Mouse (Mus musculus) hindbrain, embryonic 12.5 days (tissue): ENCODE measurements at regions not wholly inside any gene's neighbourhood (a gene's known extent, or its start where the extent isn't known, plus 50 kb on each side); places are given as distances from the start of the nearest gene placed in this dataset.

Experiments used
- ATAC-seq: fragments of 200-750 bp; cut with Nextera tagmentation; 2 replicates; pipeline ENCODE4 v1.8.0; 2017; ENCODE audit warnings: moderate TSS enrichment; ENCODE audit not compliant: low FRiP score
- H3K27ac ChIP-seq: fragments of 300-500 bp; sonication (generic); 2 replicates; pipeline ENCODE4 v1.5.1; 2016; ENCODE audit warnings: mild to moderate bottlenecking
- H3K27me3 ChIP-seq: fragments of 300-500 bp; sonication (generic); 2 replicates; pipeline ENCODE4 v1.6.1; 2016; ENCODE audit warnings: mild to moderate bottlenecking
- H3K36me3 ChIP-seq: fragments of 300-500 bp; sonication (generic); 2 replicates; pipeline ENCODE4 v1.6.1; 2016; ENCODE audit warnings: mild to moderate bottlenecking
- H3K4me1 ChIP-seq: fragments of 300-500 bp; sonication (generic); 2 replicates; pipeline ENCODE4 v1.6.1; 2016
- H3K4me2 ChIP-seq: fragments of 300-500 bp; sonication (generic); replicated peaks from 2 replicates; pipeline ENCODE4 v1.6.1; 2016; ENCODE audit warnings: mild to moderate bottlenecking
- H3K4me3 ChIP-seq: fragments of 300-500 bp; sonication (generic); 2 replicates; pipeline ENCODE4 v1.5.1; 2016; ENCODE audit warnings: mild to moderate bottlenecking
- H3K9ac ChIP-seq: fragments of 300-500 bp; sonication (generic); 2 replicates; pipeline ENCODE4 v1.6.1; 2016; ENCODE audit warnings: mild to moderate bottlenecking, moderate library complexity
- H3K9me3 ChIP-seq: fragments of 300-500 bp; sonication (generic); replicated peaks from 2 replicates; pipeline ENCODE4 v1.6.1; 2016; ENCODE audit warnings: mild to moderate bottlenecking
- WGBS: fragments of 180-500 bp; shearing (Covaris S2); methylation state at CpG from one replicate; pipeline ENCODE4 v1.1.7; 2016; 5-methylcytosine and 5-hydroxymethylcytosine counted together

DNA sequence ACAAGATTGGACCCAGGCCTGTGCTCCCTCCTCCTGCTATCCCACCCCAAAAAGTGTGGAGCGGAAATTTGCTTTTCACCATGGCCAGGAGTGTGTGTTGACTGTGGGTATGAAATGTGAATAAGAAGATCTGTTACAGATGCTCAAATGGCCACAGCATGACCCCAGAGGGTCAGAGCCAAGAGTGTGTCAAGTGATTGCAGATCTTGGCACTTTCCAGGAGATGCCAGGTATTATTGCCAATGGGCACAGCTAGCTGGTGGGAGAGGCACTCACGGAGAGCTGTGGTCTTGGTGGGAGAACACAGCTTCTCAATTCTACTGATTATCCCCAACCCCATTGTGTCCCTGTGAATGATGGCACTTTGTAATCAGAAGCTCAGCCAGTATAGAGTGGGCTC lies 62.7 kb downstream of the Smim20 start:
- no peak overlapping the region for H3K27ac ChIP-seq
- no peak overlapping the region for H3K4me3 ChIP-seq
- no peaks in the 10 kb centered on the region for H3K27me3 ChIP-seq
- no peak overlapping the region for H3K4me2 ChIP-seq
- H3K4me1 ChIP-seq, result peaks cover 15% of the 10 kb centered on the region
- H3K9me3 ChIP-seq, result no peaks in the 10 kb centered on the region
- no peak overlapping the region for H3K9ac ChIP-seq
- H3K36me3 ChIP-seq, result no peaks in the 10 kb centered on the region
- no peak for ATAC-seq
- 84% methylated on average over 2 of the region's 2 CpGs for WGBS

DNA sequence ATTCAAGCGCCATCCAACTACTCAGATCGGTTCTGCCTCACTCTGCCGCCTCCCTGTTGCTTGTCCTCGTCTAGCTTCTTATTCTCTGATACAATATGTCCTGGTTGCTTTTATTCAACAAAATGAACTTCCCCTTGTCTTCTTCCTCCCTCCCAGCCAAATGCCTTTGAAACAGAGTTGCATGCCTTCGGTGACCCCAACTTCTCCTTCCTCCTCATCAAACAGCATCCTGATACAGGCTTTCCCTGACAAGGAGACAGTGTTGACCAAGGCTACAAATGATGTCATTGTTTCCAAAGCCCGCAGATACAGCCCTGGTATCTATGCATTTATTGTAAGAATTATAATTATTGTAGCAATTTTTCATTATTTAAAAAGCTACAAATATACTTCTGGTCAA lies 69.8 kb downstream of the Smim20 start:
- 88% methylated on average over 6 of the region's 6 CpGs for WGBS
- H3K4me2 ChIP-seq, result no peak overlapping the region

DNA sequence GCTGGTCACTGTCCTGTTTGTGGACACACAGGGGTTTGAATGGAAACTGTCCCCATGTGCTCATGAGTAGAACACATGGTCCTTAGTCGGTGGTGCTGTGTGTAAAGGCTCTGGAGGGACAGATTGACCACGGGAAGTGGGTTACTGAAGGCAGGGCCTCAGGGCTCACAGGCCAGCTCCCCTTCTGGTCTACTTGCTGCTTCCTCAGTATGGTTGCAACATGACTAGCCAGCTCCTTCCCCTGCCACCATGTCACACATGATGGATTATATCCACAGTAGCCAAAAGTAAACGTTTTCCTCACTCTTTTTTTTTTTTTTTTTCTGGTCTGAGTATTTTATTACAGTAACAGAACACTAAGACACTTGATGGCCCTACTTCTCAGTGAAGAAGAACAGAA lies 70.9 kb downstream of the Smim20 start:
- Histone ChIP-seq H3K4me2 (no peak overlapping the region), H3K27me3 (no peaks in the 10 kb centered on the region), H3K4me1 (no peaks in the 10 kb centered on the region), H3K36me3 (no peaks in the 10 kb centered on the region), H3K9me3 (no peaks in the 10 kb centered on the region), H3K4me3 (no peak overlapping the region), H3K27ac (no peak overlapping the region), H3K9ac (no peak overlapping the region)
- ATAC-seq, result no peak
- WGBS, result 55% methylated on average over 3 of the region's 3 CpGs

More for the DNA sequence above, 69.8 kb downstream of the Smim20 start:
- H3K36me3 ChIP-seq, result no peaks in the 10 kb centered on the region
- H3K9ac ChIP-seq, result no peak overlapping the region
- no peak overlapping the region for H3K4me3 ChIP-seq
- H3K9me3 ChIP-seq, result no peaks in the 10 kb centered on the region
- no peaks in the 10 kb centered on the region for H3K4me1 ChIP-seq
- ATAC-seq, result no peak
- no peak overlapping the region for H3K27ac ChIP-seq
- no peaks in the 10 kb centered on the region for H3K27me3 ChIP-seq

DNA sequence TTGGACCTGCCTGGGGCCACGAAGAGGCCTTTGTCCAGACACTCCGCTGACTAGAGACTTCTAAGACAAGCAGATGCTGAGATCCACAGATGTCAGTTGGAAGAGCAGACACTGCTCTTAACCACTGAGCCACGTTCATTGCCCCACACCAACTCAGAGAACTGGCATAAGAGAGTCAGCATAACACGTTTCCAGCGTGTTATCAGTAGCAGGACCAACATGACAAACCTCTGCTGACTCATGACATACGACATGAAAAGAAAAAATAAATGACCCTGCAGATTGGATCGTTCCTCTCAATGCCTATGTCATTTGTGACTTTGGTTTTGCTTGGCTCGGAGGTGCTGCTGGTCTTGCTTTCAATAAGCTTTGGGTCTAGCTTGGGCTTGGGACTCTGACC lies 78.3 kb downstream of the Smim20 start:
- H3K9me3 ChIP-seq, result no peaks in the 10 kb centered on the region
- no peak overlapping the region for H3K27ac ChIP-seq
- no peaks in the 10 kb centered on the region for H3K27me3 ChIP-seq
- no peak overlapping the region for H3K4me3 ChIP-seq
- no peak overlapping the region for H3K4me2 ChIP-seq
- no peak overlapping the region for H3K9ac ChIP-seq
- 91% methylated on average over 8 of the region's 8 CpGs for WGBS
- peaks cover 2% of the 10 kb centered on the region; the same call in 1 of the 2 replicates for H3K4me1 ChIP-seq
- no peaks in the 10 kb centered on the region for H3K36me3 ChIP-seq
- ATAC-seq, result no peak

DNA sequence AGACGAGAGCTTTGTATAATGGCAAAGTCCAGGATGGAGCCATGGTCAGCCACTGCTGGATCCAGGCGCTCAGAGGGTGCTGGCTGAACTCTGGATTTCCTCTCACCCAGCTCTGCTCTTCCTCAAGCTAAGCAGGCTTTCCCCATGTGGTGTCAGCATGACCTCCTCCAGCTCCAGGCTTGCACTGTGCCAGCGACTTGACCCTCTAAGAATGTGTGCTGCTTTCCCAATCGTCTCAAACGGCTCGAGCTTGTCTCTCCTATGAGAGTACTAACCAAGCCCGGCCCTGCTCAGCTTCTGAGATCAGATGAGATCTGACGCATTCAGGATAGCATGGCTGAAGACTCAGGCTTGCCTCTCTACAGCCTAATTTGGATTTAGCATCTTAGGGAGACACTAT lies 79.1 kb downstream of the Smim20 start:
- Histone ChIP-seq H3K27me3 (no peaks in the 10 kb centered on the region), H3K27ac (no peak overlapping the region), H3K4me2 (no peak overlapping the region), H3K9ac (no peak overlapping the region), H3K9me3 (no peaks in the 10 kb centered on the region), H3K4me1 (peaks cover 2% of the 10 kb centered on the region; the same call in 1 of the 2 replicates), H3K4me3 (no peak overlapping the region), H3K36me3 (no peaks in the 10 kb centered on the region)
- 73% methylated on average over 8 of the region's 8 CpGs for WGBS
- ATAC-seq, result no peak

DNA sequence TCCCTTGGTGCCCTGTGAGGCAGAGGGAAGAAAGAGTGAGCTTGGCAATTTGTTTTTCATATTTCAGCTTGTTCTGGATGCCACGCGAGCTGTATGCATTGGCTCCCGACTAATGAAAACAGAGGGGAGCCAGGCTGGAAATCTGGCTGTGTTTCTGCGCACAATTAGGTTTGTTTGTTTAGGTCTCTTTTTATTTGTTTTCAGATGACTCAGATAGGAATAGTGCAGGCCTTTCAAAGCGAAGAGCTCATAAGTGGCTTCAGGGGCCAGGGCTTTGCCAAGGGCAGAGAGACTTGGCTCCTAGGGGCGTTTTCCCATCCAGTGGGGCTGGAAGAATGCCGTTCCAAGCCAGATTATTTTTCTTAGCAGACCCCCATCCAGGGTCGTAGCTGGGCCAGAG lies 79.9 kb downstream of the Smim20 start:
- Histone ChIP-seq H3K27me3 (no peaks in the 10 kb centered on the region), H3K4me3 (no peak overlapping the region), H3K36me3 (no peaks in the 10 kb centered on the region), H3K4me2 (no peak overlapping the region), H3K27ac (no peak overlapping the region), H3K4me1 (peaks cover 2% of the 10 kb centered on the region; the same call in 1 of the 2 replicates), H3K9me3 (no peaks in the 10 kb centered on the region), H3K9ac (no peak overlapping the region)
- no peak for ATAC-seq
- 68% methylated on average over 8 of the region's 8 CpGs for WGBS

DNA sequence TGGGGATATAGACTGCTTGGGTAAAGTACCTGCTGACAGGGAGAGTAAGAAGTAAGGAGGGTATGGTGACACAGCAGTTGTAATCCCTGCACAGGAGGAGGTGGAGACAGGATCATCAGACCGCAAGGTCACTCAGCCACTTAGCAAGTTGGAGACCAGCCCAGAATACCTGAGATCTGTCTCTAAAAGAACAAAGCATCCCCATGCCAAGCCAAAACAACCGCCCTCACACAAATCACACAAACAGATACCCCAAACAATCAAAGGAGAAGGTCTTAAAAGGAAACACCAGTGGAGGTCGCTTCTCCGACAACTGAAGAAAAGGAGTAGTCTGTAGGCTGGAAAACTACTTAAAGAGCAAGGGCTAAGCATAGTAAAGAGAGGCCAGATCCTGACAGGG lies 86.0 kb downstream of the Smim20 start:
- Histone ChIP-seq H3K9me3 (no peaks in the 10 kb centered on the region), H3K9ac (no peak overlapping the region), H3K4me2 (no peak overlapping the region), H3K27me3 (no peaks in the 10 kb centered on the region), H3K27ac (no peak overlapping the region), H3K4me3 (no peak overlapping the region), H3K4me1 (no peaks in the 10 kb centered on the region), H3K36me3 (no peaks in the 10 kb centered on the region)
- 50% methylated on average over 4 of the region's 4 CpGs for WGBS
- no peak for ATAC-seq

DNA sequence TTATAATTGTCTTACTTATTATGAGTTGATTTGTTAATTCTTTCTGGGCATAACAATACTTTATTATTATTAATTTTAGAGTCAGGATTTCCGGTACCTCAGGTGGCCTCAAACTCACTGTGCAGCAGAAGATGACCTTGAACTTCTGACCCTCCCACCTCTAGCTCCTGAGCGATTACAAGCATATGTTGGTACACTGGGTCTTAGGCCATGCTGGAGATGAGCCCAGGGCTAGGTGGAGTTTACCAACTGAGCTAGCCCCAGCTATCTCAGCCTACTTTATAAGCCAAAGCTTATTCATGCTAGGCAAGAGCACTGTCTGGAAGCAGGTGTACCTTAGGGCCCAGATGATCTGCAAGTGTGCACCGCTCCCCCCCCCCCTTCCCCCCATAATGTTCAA lies 87.4 kb downstream of the Smim20 start:
- 0 out of 2 replicates have a peak, but pooled peaks have one; percentile 26 for ATAC-seq
- H3K27ac ChIP-seq, result no peak overlapping the region
- H3K4me3 ChIP-seq, result no peak overlapping the region
- no peaks in the 10 kb centered on the region for H3K4me1 ChIP-seq
- H3K36me3 ChIP-seq, result no peaks in the 10 kb centered on the region
- H3K9ac ChIP-seq, result no peak overlapping the region
- 95% methylated on average over 3 of the region's 3 CpGs for WGBS
- H3K9me3 ChIP-seq, result no peaks in the 10 kb centered on the region
- H3K4me2 ChIP-seq, result no peak overlapping the region
- H3K27me3 ChIP-seq, result no peaks in the 10 kb centered on the region

DNA sequence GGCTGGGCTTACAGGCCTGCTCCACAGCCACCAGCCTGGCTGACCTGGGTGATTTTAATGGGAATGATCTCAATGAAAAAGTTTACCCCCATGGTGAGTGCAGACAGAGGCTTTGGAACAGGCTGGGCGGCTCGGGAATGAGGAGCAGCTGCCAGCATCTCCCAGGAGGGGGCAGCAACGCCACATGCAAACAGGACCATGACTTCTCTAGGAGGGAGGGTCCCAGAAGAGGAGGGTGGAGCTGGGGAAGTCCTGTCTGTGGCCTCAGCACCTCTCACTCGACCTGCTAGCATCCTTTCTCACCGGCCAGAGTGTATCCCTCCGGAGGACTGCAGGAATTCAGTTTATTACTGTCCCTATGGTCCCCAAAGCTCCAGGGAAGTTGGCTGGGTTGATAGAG lies 88.2 kb downstream of the Smim20 start:
- H3K36me3 ChIP-seq, result no peaks in the 10 kb centered on the region
- no peak overlapping the region for H3K9ac ChIP-seq
- H3K4me2 ChIP-seq, result 0 out of 2 replicates have a peak overlapping the region, but pooled peaks have one; percentile 19
- no peaks in the 10 kb centered on the region for H3K27me3 ChIP-seq
- ATAC-seq, result peak; percentile 90
- WGBS, result 1% methylated on average over 6 of the region's 6 CpGs
- no peaks in the 10 kb centered on the region for H3K9me3 ChIP-seq
- H3K4me3 ChIP-seq, result no peak overlapping the region
- no peak overlapping the region for H3K27ac ChIP-seq
- H3K4me1 ChIP-seq, result no peaks in the 10 kb centered on the region

DNA sequence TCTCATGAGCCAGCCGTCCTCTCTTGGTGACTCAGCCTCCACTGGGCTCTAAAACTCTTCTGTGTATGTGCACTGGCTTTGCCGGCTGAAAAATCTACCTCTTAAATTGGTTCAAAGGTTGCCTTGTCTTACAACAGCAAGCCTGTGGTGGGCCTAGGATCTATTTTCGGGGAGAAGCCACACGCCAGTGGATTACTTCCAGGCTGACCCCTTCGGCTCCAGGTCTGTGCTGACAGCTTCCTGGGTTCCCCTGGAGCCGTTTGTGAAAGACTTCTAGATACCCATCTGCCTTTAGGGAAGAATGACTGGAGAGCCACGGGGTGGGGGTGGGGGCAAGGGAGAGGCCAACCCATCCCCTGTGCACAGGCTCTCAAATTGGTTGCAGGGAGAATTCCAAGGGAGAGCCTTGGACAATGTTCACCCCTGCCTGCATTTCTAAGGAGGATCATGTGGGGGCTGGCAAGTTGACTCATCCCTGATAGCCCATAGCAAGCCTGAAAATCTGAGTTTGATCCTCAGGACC lies 90.3 kb downstream of the Smim20 start:
- H3K4me1 ChIP-seq, result no peaks in the 10 kb centered on the region
- H3K27me3 ChIP-seq, result no peaks in the 10 kb centered on the region
- no peaks in the 10 kb centered on the region for H3K9me3 ChIP-seq
- no peak for ATAC-seq
- no peaks in the 10 kb centered on the region for H3K36me3 ChIP-seq
- H3K4me2 ChIP-seq, result no peak overlapping the region
- H3K27ac ChIP-seq, result no peak overlapping the region
- no peak overlapping the region for H3K9ac ChIP-seq
- H3K4me3 ChIP-seq, result no peak overlapping the region
- 59% methylated on average over 7 of the region's 7 CpGs for WGBS

DNA sequence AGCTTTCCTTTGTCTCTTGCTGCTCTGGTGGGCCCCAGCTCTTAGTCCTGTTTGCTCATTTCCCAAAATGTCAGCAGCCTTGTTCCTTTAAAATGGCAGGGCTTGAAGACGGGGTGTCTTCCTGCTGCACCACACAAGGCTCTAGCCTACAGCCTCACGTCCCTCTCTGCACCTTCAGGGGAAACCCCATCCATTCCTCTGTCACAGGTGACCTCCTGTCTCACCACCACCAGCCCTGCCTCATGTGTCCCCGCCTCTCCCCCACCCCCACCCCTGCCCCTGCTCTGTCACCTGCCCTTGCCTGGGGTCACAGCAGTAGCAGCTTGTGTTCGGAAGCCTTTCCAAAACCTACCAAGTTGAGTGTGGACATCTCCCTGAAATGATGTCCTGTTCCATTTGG lies 91.3 kb downstream of the Smim20 start:
- Histone ChIP-seq H3K36me3 (no peaks in the 10 kb centered on the region), H3K4me1 (no peaks in the 10 kb centered on the region), H3K9ac (no peak overlapping the region), H3K27me3 (no peaks in the 10 kb centered on the region), H3K9me3 (no peaks in the 10 kb centered on the region), H3K27ac (no peak overlapping the region), H3K4me3 (no peak overlapping the region), H3K4me2 (no peak overlapping the region)
- 68% methylated on average over 4 of the region's 4 CpGs for WGBS
- ATAC-seq, result no peak

DNA sequence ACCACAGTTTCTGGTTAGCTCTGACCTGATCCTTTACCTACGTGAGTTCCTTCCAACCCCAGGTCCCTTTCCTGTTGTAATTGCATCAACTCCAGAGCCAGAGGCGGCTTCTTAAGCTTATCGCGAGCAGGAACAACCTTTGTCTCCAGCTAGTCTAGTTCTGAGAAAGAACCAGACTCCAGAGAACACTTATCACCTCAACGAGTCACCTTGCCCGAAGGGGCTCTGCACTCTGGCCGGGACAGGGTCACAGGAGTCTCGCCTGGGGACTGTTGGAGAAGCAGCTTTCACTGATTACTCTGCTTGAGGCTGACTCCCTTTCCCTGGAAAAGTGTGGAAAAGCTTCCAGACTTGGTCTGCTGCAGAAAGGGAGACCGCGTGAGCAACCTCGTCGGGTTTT lies 93.0 kb downstream of the Smim20 start:
- no peak for ATAC-seq
- H3K36me3 ChIP-seq, result no peaks in the 10 kb centered on the region
- H3K4me1 ChIP-seq, result no peaks in the 10 kb centered on the region
- H3K9me3 ChIP-seq, result no peaks in the 10 kb centered on the region
- H3K9ac ChIP-seq, result no peak overlapping the region
- no peaks in the 10 kb centered on the region for H3K27me3 ChIP-seq
- no peak overlapping the region for H3K27ac ChIP-seq
- no peak overlapping the region for H3K4me2 ChIP-seq
- no peak overlapping the region for H3K4me3 ChIP-seq
- 89% methylated on average over 12 of the region's 12 CpGs for WGBS

DNA sequence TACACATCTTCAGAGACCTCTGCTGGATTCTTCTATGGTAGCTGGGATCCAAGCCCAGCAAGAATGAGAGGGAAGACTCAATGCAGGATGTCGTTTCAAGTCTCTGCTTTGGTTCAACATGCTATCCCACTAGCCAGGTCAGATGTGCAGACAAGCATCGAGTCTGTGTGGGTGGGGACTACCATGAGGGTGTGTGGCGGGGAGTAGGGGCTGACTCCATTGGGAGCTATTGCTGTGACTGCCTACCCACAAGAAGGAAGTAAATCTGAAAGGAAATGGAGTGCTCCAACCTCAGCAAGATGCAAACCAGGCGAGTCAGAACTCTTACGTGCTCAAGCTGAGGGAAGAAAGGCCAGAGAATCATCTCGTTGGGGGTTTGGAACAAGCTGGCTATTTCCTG lies 94.4 kb downstream of the Smim20 start:
- Histone ChIP-seq H3K4me1 (no peaks in the 10 kb centered on the region), H3K4me2 (no peak overlapping the region), H3K9ac (no peak overlapping the region), H3K9me3 (no peaks in the 10 kb centered on the region), H3K27me3 (no peaks in the 10 kb centered on the region), H3K4me3 (no peak overlapping the region), H3K36me3 (no peaks in the 10 kb centered on the region), H3K27ac (no peak overlapping the region)
- ATAC-seq, result no peak
- 83% methylated on average over 6 of the region's 6 CpGs for WGBS
